Mouse (Mus musculus) adrenal gland, adult 8-10 months (tissue): Measurements from ENCODE around the gene Adamts12. TPM values are rescaled to one million over a fixed set of nuclear protein-coding genes. Genes with fewer than 3 reads are reported as not detected.

Experiments used
- DNase-seq: peaks from one replicate; pipeline ENCODE4 v3.0.0; 2022
- total RNA-seq, 4 experiments: library from RNA; stranded (reverse); gene quantifications; 2 replicates each; pipeline ENCODE4 v1.2.4; 2022

Gene Adamts12
- total RNA-seq, 4 experiments from 2014 or later, result 2.0 to 4.2 (median 2.8) TPM

- no peak for DNase-seq
Measured at GRCm38 (mm10) chr15:11165883-11166282, 101.3 kb downstream of the Adamts12 start.

GRCm38 (mm10) chr15:11173884-11174470, 109.4 kb downstream of the Adamts12 start:
- no peak for DNase-seq

- DNase-seq, result no peak
Measured at GRCm38 (mm10) chr15:11174842-11175241, 110.3 kb downstream of the Adamts12 start.

GRCm38 (mm10) chr15:11177448-11177847, 112.9 kb downstream of the Adamts12 start:
- no peak for DNase-seq

GRCm38 (mm10) chr15:11179751-11180169, 115.2 kb downstream of the Adamts12 start:
- no peak for DNase-seq

- no peak for DNase-seq
Measured at GRCm38 (mm10) chr15:11186711-11187110, 122.1 kb downstream of the Adamts12 start.

GRCm38 (mm10) chr15:11190447-11190846, 125.9 kb downstream of the Adamts12 start:
- no peak for DNase-seq

- no peak for DNase-seq
Measured at GRCm38 (mm10) chr15:11192762-11193161, 128.2 kb downstream of the Adamts12 start.

- DNase-seq, result no peak
Measured at GRCm38 (mm10) chr15:11197051-11197450, 132.5 kb downstream of the Adamts12 start.

- DNase-seq, result no peak
Measured at GRCm38 (mm10) chr15:11198246-11198795, 133.7 kb downstream of the Adamts12 start.

- no peak for DNase-seq
Measured at GRCm38 (mm10) chr15:11203084-11203483, 138.5 kb downstream of the Adamts12 start.

- DNase-seq, result no peak
Measured at GRCm38 (mm10) chr15:11204934-11205333, 140.3 kb downstream of the Adamts12 start.

- DNase-seq, result no peak
Measured at GRCm38 (mm10) chr15:11210976-11211375, 146.4 kb downstream of the Adamts12 start.

GRCm38 (mm10) chr15:11233906-11234632, 169.5 kb downstream of the Adamts12 start:
- no peak for DNase-seq

GRCm38 (mm10) chr15:11240406-11240805, 175.8 kb downstream of the Adamts12 start:
- DNase-seq, result no peak

GRCm38 (mm10) chr15:11241288-11241687, 176.7 kb downstream of the Adamts12 start:
- DNase-seq, result no peak

GRCm38 (mm10) chr15:11246402-11246801, 181.8 kb downstream of the Adamts12 start:
- no peak for DNase-seq

GRCm38 (mm10) chr15:11279273-11280080, 214.9 kb downstream of the Adamts12 start:
- DNase-seq, result no peak

- no peak for DNase-seq
Measured at GRCm38 (mm10) chr15:11280689-11281264, 216.2 kb downstream of the Adamts12 start.

GRCm38 (mm10) chr15:11283171-11283570, 218.6 kb downstream of the Adamts12 start:
- no peak for DNase-seq

GRCm38 (mm10) chr15:11287780-11288179, 223.2 kb downstream of the Adamts12 start:
- no peak for DNase-seq

GRCm38 (mm10) chr15:11292246-11292645, 227.7 kb downstream of the Adamts12 start:
- no peak for DNase-seq

GRCm38 (mm10) chr15:11295016-11295415, 230.4 kb downstream of the Adamts12 start:
- DNase-seq, result no peak
